Comparison of ENCODE assay signal across 9 mouse cellular contexts in the genomic region with DNA sequence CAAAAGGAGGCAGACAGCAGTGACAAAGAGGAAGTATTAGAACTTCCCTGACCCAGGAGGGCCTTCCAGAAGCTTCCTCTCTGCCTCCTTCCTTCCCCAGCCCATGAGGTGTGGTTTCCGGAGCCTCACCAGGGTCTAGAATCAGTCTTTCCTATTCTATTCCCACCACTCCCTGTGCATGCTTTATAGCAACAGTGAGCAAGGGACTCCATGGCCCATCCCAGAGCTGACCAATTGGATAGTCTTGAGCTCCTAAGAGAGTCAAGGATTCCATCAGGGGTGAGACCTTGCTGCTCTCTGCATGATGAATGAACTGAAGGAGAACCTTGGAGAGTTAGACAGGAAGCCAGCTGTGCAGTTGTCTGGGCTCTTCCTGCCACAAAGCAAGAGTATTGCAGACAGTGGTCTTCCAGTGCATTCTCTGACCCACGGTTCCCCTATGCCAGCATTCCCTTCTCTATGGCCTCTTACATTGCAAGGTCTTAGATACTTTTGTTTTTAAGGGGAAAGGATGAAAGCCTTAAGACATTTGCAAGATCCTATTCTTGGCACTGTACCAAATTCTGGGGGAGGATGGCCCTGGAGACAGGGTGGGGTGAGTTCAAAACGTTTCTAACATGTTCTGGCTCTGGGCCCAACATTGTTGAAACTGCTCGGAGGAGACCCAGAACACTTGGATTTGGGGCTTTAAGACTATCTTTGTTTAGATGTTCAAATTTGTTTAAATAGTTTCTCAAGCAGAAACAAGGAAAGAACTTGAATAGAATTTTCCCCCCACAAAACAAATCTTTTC. TPM values are rescaled to one million over a fixed set of nuclear protein-coding genes. Genes with fewer than 3 reads are reported as not detected.
DNase-seq lines count a peak whose midpoint lies in the region; ATAC-seq and TF ChIP-seq lines count a peak whose summit lies in the region.
"Had no signal": no experiment of that assay in that cellular context is flagged by ENCODE, and none has a peak within 500 bp of the region (broad histone marks: within the 10 kb centered on the region; RNA-seq: fewer than 3 reads in every experiment).

No protein-coding gene starts in this region.

- no peaks in the 10 kb centered on the region for H3K27me3 ChIP-seq in heart, embryonic 15.5 days
- no peaks in the 10 kb centered on the region for H3K27me3 ChIP-seq in liver, embryonic 13.5 days
- no peaks in the 10 kb centered on the region for H3K27me3 ChIP-seq in cerebellum, adult 2 months (ENCODE audit: control insufficient read depth, insufficient read depth, low read length)

- H3K9ac ChIP-seq in heart, embryonic 15.5 days, result no peak overlapping the region
- no peak overlapping the region for H3K9ac ChIP-seq in liver, embryonic 13.5 days

- H3K4me3 ChIP-seq in heart, embryonic 15.5 days, result no peak overlapping the region
- no peak overlapping the region for H3K4me3 ChIP-seq in liver, embryonic 13.5 days (replicated peaks)
- no peak overlapping the region for H3K4me3 ChIP-seq in cerebellum, adult 2 months (replicated peaks; ENCODE audit: insufficient read depth, low read depth, low read length)

- whole genome bisulfite sequencing in heart, embryonic 15.5 days, result 32% methylated on average over 4 of the region's 4 CpGs
- 38% methylated on average over 4 of the region's 4 CpGs for WGBS in liver, embryonic 13.5 days (ENCODE audit: insufficient replicate concordance)
- 32% methylated on average over 4 of the region's 4 CpGs for WGBS in cerebellum, adult 2 months

- H3K4me2 ChIP-seq in heart, embryonic 15.5 days, result no peak overlapping the region
- H3K4me2 ChIP-seq in liver, embryonic 13.5 days, result no peak overlapping the region

- H3K36me3 ChIP-seq in heart, embryonic 15.5 days, result no peaks in the 10 kb centered on the region
- 0 out of 2 replicates have a peak, but pooled peaks cover 5% of the 10 kb centered on the region for H3K36me3 ChIP-seq in liver, embryonic 13.5 days
- H3K36me3 ChIP-seq: G1E had no signal

- TF ChIP-seq CTCF in cerebellum, adult 2 months (IDR thresholded peaks at IDR 0.05; ENCODE audit: borderline replicate concordance, insufficient read depth, low read depth, low read length), result no peak

- H3K27ac ChIP-seq in heart, embryonic 15.5 days, result peak overlapping the region; percentile 70
- H3K27ac ChIP-seq in liver, embryonic 13.5 days, result peak overlapping the region; percentile 7; the same call in 1 of the 2 replicates
- no peak overlapping the region for H3K27ac ChIP-seq in cerebellum, adult 2 months (ENCODE audit: insufficient read depth, low read length)

- peak; percentile 45; the same call in 1 of the 2 replicates for ATAC-seq in heart, embryonic 15.5 days (replicated peaks; ENCODE audit: insufficient number of reproducible peaks, insufficient read depth, low FRiP score, low read depth)
- ATAC-seq in liver, embryonic 13.5 days (ENCODE audit: low read depth), result peak; percentile 29; the same call in 1 of the 2 replicates

- H3K9me3 ChIP-seq in heart, embryonic 15.5 days (replicated peaks), result no peaks in the 10 kb centered on the region
- no peaks in the 10 kb centered on the region for H3K9me3 ChIP-seq in liver, embryonic 13.5 days (replicated peaks)
- H3K9me3 ChIP-seq: G1E had no signal

- no peak for TF ChIP-seq POLR2A in cerebellum, adult 2 months (IDR thresholded peaks at IDR 0.05; ENCODE audit: borderline replicate concordance, insufficient read depth, low read length)

- peak; percentile 26 for DNase-seq in ovary, adult 18-20 months (ENCODE audit: low spot score)
- DNase-seq in ovary, postnatal 10 days (ENCODE audit: low spot score), result no peak
- DNase-seq in liver, embryonic 13.5 days, result no peak
- no peak for DNase-seq in spleen, postnatal 14 days (ENCODE audit: low spot score in 2 of 2)
- no peak for DNase-seq in thymus, adult 18-20 months
- no peak for DNase-seq in cerebellum, adult 2 months
- DNase-seq in cerebellum, adult 9-11 months, result no peak

- peaks cover 15% of the 10 kb centered on the region for H3K4me1 ChIP-seq in heart, embryonic 15.5 days (replicated peaks)
- peaks cover 6% of the 10 kb centered on the region; the same call in 1 of the 2 replicates for H3K4me1 ChIP-seq in liver, embryonic 13.5 days (replicated peaks)
- H3K4me1 ChIP-seq in cerebellum, adult 2 months (ENCODE audit: control insufficient read depth, insufficient read depth, low read length), result no peaks in the 10 kb centered on the region

RNA-seq across cellular contexts. Expression of a gene that starts 17.4 kb away (rescaled TPM):
- polyA plus RNA-seq in heart, embryonic 15.5 days (2015; fragmentation: Nextera tagmentation; extraction: Ambion mirVana), result 84.4 and 116 TPM in 2 replicates
- polyA plus RNA-seq in liver, embryonic 13.5 days (2015; fragmentation: Nextera tagmentation; extraction: Ambion mirVana), result 13.9 and 16.5 TPM in 2 replicates
- polyA plus RNA-seq in cerebellum, adult 2 months (2012; rRNA removed), result 1.5 and 2.2 TPM in 2 replicates
